Mouse (Mus musculus) embryonic facial prominence, embryonic 11.5 days (tissue): ENCODE data around the gene Hrasls5. TPM values are rescaled to one million over a fixed set of nuclear protein-coding genes. Genes with fewer than 3 reads are reported as not detected.
A peak's percentile ranks its signal among the peaks of the same experiment; 100 is the strongest.

ENCODE experiments used
- ATAC-seq: fragments of 200-750 bp; cut with Nextera tagmentation; replicated peaks from 2 replicates; pipeline ENCODE4 v1.8.0; 2017; ENCODE audit warnings: low read depth; ENCODE audit not compliant: insufficient number of reproducible peaks, low FRiP score, low TSS enrichment
- DNase-seq: peaks from one replicate; pipeline ENCODE4 v3.0.0-alpha.2; 2015; ENCODE audit warnings: low spot score
- H3K27ac ChIP-seq: fragments of 300-500 bp; sonication (generic); replicated peaks from 2 replicates; pipeline ENCODE4 v1.5.1; 2014; ENCODE audit warnings: mild to moderate bottlenecking, low read depth, low read length, control low read depth
- H3K27me3 ChIP-seq: fragments of 300-500 bp; sonication (generic); 2 replicates; pipeline ENCODE4 v1.6.1; 2014; ENCODE audit warnings: mild to moderate bottlenecking, low read length, moderate library complexity, mixed read lengths; ENCODE audit not compliant: control insufficient read depth, insufficient read depth
- H3K36me3 ChIP-seq: fragments of 300-500 bp; sonication (generic); replicated peaks from 2 replicates; pipeline ENCODE4 v1.6.1; 2014; ENCODE audit warnings: low read depth, mild to moderate bottlenecking, low read length, moderate library complexity, mixed read lengths; ENCODE audit not compliant: control insufficient read depth, insufficient read depth
- H3K4me1 ChIP-seq: fragments of 300-500 bp; sonication (generic); 2 replicates; pipeline ENCODE4 v1.6.1; 2014; ENCODE audit warnings: low read length, mixed read lengths; ENCODE audit not compliant: control insufficient read depth, insufficient read depth
- H3K4me2 ChIP-seq: fragments of 300-500 bp; sonication (generic); 2 replicates; pipeline ENCODE4 v1.6.1; 2014; ENCODE audit warnings: low read depth, mild to moderate bottlenecking, control low read depth, low read length, moderate library complexity
- H3K4me3 ChIP-seq: fragments of 300-500 bp; sonication (generic); 2 replicates; pipeline ENCODE4 v1.5.1; 2014; ENCODE audit warnings: low read depth, low read length, control low read depth
- H3K9ac ChIP-seq: fragments of 300-500 bp; sonication (generic); replicated peaks from 2 replicates; pipeline ENCODE4 v1.6.1; 2014; ENCODE audit warnings: mild to moderate bottlenecking, control low read depth, low read length
- H3K9me3 ChIP-seq: fragments of 300-500 bp; sonication (generic); replicated peaks from 2 replicates; pipeline ENCODE4 v1.6.1; 2016; ENCODE audit warnings: mild to moderate bottlenecking, low read length, inconsistent platforms, mixed read lengths; ENCODE audit not compliant: control insufficient read depth
- WGBS: fragments of 180-500 bp; shearing (Covaris S2); extraction: QIAGEN DNeasy Blood & Tissue Kit; methylation state at CpG from one replicate; pipeline ENCODE4 v1.1.7; 2014; 5-methylcytosine and 5-hydroxymethylcytosine counted together
- polyA plus RNA-seq: library from polyadenylated mRNA; unstranded; fragments of >200 nt; fragmentation: Nextera tagmentation; extraction: Ambion mirVana; gene quantifications from 2 replicates; pipeline ENCODE4 v1.2.1, GENCODE M21; 2014

The Hrasls5 gene
- polyA plus RNA-seq, 1 experiment from 2014 or later = not detected

GRCm38 (mm10) chr19:7598481-7598880 lies 13.9 kb upstream of the Hrasls5 start:
- Histone ChIP-seq H3K4me2 (no peak overlapping the region), H3K9me3 (no peaks in the 10 kb centered on the region), H3K27me3 (no peaks in the 10 kb centered on the region), H3K4me3 (no peak overlapping the region), H3K4me1 (no peaks in the 10 kb centered on the region), H3K9ac (no peak overlapping the region), H3K36me3 (no peaks in the 10 kb centered on the region), H3K27ac (no peak overlapping the region)
- DNase-seq (no peak), ATAC-seq (no peak)
- WGBS = 47% methylated on average over 4 of the region's 4 CpGs

GRCm38 (mm10) chr19:7601551-7601950 lies 10.8 kb upstream of the Hrasls5 start:
- Histone ChIP-seq H3K4me3 (no peak overlapping the region), H3K9me3 (no peaks in the 10 kb centered on the region), H3K27ac (no peak overlapping the region), H3K9ac (no peak overlapping the region), H3K36me3 (no peaks in the 10 kb centered on the region), H3K27me3 (no peaks in the 10 kb centered on the region), H3K4me2 (no peak overlapping the region), H3K4me1 (peaks cover 3% of the 10 kb centered on the region; the same call in 1 of the 2 replicates)
- ATAC-seq = no peak
- WGBS = 78% methylated on average over 4 of the region's 4 CpGs
- no peak for DNase-seq

GRCm38 (mm10) chr19:7604107-7604506 lies 8.2 kb upstream of the Hrasls5 start:
- no peaks in the 10 kb centered on the region for H3K36me3 ChIP-seq
- H3K4me1 ChIP-seq = peaks cover 10% of the 10 kb centered on the region; the same call in 1 of the 2 replicates
- no peak overlapping the region for H3K4me3 ChIP-seq
- no peak for ATAC-seq
- 90% methylated on average over 10 of the region's 10 CpGs for WGBS
- H3K27ac ChIP-seq = no peak overlapping the region
- H3K9ac ChIP-seq = no peak overlapping the region
- no peaks in the 10 kb centered on the region for H3K9me3 ChIP-seq
- H3K4me2 ChIP-seq = no peak overlapping the region
- H3K27me3 ChIP-seq = no peaks in the 10 kb centered on the region
- DNase-seq = no peak

GRCm38 (mm10) chr19:7605013-7605412 lies 7.3 kb upstream of the Hrasls5 start:
- ATAC-seq (no peak), DNase-seq (no peak)
- H3K36me3 ChIP-seq = no peaks in the 10 kb centered on the region
- H3K27me3 ChIP-seq = no peaks in the 10 kb centered on the region
- H3K9me3 ChIP-seq = no peaks in the 10 kb centered on the region
- peaks cover 10% of the 10 kb centered on the region; the same call in 1 of the 2 replicates for H3K4me1 ChIP-seq
- no peak overlapping the region for H3K4me2 ChIP-seq
- H3K4me3 ChIP-seq = no peak overlapping the region
- H3K27ac ChIP-seq = no peak overlapping the region
- no peak overlapping the region for H3K9ac ChIP-seq

- 5% methylated on average over 15 of the region's 15 CpGs for WGBS
- peak; percentile 72 for ATAC-seq
- Histone ChIP-seq H3K9ac (peak overlapping the region; percentile 43; the same call in 1 of the 2 replicates), H3K27me3 (no peaks in the 10 kb centered on the region), H3K9me3 (no peaks in the 10 kb centered on the region), H3K36me3 (no peaks in the 10 kb centered on the region), H3K4me1 (peaks cover 10% of the 10 kb centered on the region; the same call in 1 of the 2 replicates), H3K4me3 (peak overlapping the region; percentile 12), H3K27ac (no peak overlapping the region), H3K4me2 (peak overlapping the region; percentile 64)
- DNase-seq = peak; percentile 70
Observed at GRCm38 (mm10) chr19:7605930-7606783, 6.2 kb upstream of the Hrasls5 start.

- no peaks in the 10 kb centered on the region for H3K36me3 ChIP-seq
- no peaks in the 10 kb centered on the region for H3K9me3 ChIP-seq
- peaks cover 10% of the 10 kb centered on the region; the same call in 1 of the 2 replicates for H3K4me1 ChIP-seq
- ATAC-seq = peak; percentile 40
- H3K4me3 ChIP-seq = peak within 1 kb of the TSS; percentile 12
- no peak within 1 kb of the TSS for H3K27ac ChIP-seq
- DNase-seq = peak; percentile 30
- 6% methylated on average over 15 of the region's 15 CpGs for WGBS
- H3K27me3 ChIP-seq = peaks cover 3% of the 10 kb centered on the region; the same call in 1 of the 2 replicates
- peak within 1 kb of the TSS; percentile 43 for H3K9ac ChIP-seq
- peak within 1 kb of the TSS; percentile 64 for H3K4me2 ChIP-seq
Observed at GRCm38 (mm10) chr19:7606801-7607689, 5.3 kb upstream of the Hrasls5 start, which contains the start of gene Lgals12. Gene Lgals12, minus strand, starts transcription at chr19:7607193.

GRCm38 (mm10) chr19:7607690-7608201 lies 4.6 kb upstream of the Hrasls5 start:
- no peaks in the 10 kb centered on the region for H3K36me3 ChIP-seq
- 79% methylated on average over 7 of the region's 7 CpGs for WGBS
- no peak overlapping the region for H3K9ac ChIP-seq
- no peak overlapping the region for H3K4me2 ChIP-seq
- ATAC-seq = no peak
- peaks cover 10% of the 10 kb centered on the region; the same call in 1 of the 2 replicates for H3K4me1 ChIP-seq
- H3K27me3 ChIP-seq = peaks cover 7% of the 10 kb centered on the region
- H3K4me3 ChIP-seq = no peak overlapping the region
- no peak for DNase-seq
- H3K9me3 ChIP-seq = no peaks in the 10 kb centered on the region
- no peak overlapping the region for H3K27ac ChIP-seq
